Mouse (Mus musculus) adrenal gland, postnatal 36 days (tissue): ENCODE measurements around the gene Rrad. TPM values are rescaled to one million over a fixed set of nuclear protein-coding genes. Genes with fewer than 3 reads are reported as not detected.

Experiments
- total RNA-seq, 2 experiments: library from RNA; stranded (reverse); gene quantifications; 2 replicates each; pipeline ENCODE4 v1.2.3; 2021

Gene Rrad
- total RNA-seq, 2 experiments from 2014 or later: 3.4 to 14.0 TPM

Other genes with a start within 250 kb of the Rrad start
- gene Cmtm4, start 235.5 kb downstream of the Rrad start, total RNA-seq: 10 to 100 TPM; 47.7 to 60.9 TPM
- 100 to 1,000 TPM; 122 to 135 TPM for gene Dync1li2, start 188.3 kb downstream of the Rrad start, total RNA-seq
- gene Terb1, start 121.4 kb downstream of the Rrad start, total RNA-seq: not detected
- 10 to 100 TPM; 36.4 to 38.4 TPM for gene Nae1, start 96.7 kb downstream of the Rrad start, total RNA-seq
- gene Car7, start 96.6 kb downstream of the Rrad start, total RNA-seq: 1 to 10 TPM; 1.5 to 4.1 TPM
- gene Pdp2, start 39.9 kb downstream of the Rrad start, total RNA-seq: 10 to 100 TPM; 30.4 to 33.0 TPM
- not detected for gene Cdh16, start 6.9 kb downstream of the Rrad start, total RNA-seq
- gene Ciao2b, start 10.6 kb upstream of the Rrad start, total RNA-seq: 10 to 100 TPM; 46.1 to 51.1 TPM
- gene Ces2a, start 102.7 kb upstream of the Rrad start, total RNA-seq: not detected
- under 1 TPM; 0.26 to 0.40 TPM for gene Ces2b, start 200.2 kb upstream of the Rrad start, total RNA-seq
- gene Ces2c, start 215.7 kb upstream of the Rrad start, total RNA-seq: not detected